Mouse (Mus musculus): ENCODE measurements around the gene Prl2c1.
"Not testable (repeated sequence)": the region's sequence is repeated elsewhere in the genome, so short reads cannot be mapped to it uniquely, and the experiment has no call there.

Prl2c1 gene

GRCm38 (mm10) chr13:27849042-27849441 is at the start of gene Prl2c1:
Gene Prl2c1, plus strand, starts transcription at chr13:27849342.
- DNase-seq = no peak

- DNase-seq = no peak
Observed at GRCm38 (mm10) chr13:27801354-27801753, 47.8 kb upstream of the Prl2c1 start, which contains the start of gene Prl2a1. Gene Prl2a1, plus strand, starts transcription at chr13:27801654.

- DNase-seq = no peak
Observed at GRCm38 (mm10) chr13:27802765-27803164, 46.4 kb upstream of the Prl2c1 start.

GRCm38 (mm10) chr13:27904236-27904635 is 55.1 kb downstream of the Prl2c1 start:
- not testable (repeated sequence) for DNase-seq

All from cerebellum, adult 11-12 months (tissue).